ENCODE assay signal across 14 mouse cellular contexts in the genomic region with DNA sequence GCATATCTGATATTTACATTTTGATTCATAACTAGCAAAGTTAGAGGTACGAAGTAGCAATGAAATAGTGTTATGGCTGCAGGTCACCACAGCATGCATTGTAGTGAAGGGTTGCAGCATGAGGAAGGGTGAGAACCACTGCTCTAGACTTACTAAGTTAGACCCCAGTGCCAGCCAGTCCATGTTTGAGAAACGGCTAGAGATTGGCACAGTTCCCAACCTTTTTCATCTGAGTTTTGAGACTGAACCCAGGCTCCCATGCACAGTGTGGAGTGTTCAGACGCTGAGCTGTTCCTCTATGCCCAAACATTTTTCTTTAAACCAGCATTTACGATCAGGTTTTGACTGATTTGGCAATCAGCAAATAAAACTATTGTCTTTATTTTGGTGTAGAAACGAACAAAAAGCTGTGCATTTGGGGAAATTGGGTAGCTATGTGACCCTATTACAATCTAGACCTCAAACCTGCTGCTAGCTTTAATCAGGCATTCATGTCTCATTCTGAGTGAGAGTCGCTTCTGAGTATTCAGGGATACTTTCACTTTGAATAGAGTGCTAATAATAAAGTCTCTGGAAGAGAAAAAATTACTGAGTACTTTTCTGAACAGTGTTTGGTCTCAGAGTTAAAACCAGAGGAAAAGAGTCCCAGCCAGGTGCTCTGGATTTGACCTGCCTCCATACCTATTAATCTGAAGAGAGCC.
DNase-seq lines count a peak whose midpoint lies in the region; ATAC-seq and TF ChIP-seq lines count a peak whose summit lies in the region.
"Had no signal": no experiment of that assay in that cellular context is flagged by ENCODE, and none has a peak within 500 bp of the region (broad histone marks: within the 10 kb centered on the region; RNA-seq: fewer than 3 reads in every experiment).

No protein-coding gene starts in this region.

- no peak overlapping the region for H3K4me3 ChIP-seq in embryonic facial prominence, embryonic 14.5 days (ENCODE audit: low read depth, low read length)
- no peak overlapping the region for H3K4me3 ChIP-seq in embryonic facial prominence, embryonic 10.5 days
- H3K4me3 ChIP-seq in hindbrain, embryonic 14.5 days (replicated peaks; ENCODE audit: low read length): no peak overlapping the region
- no peak overlapping the region for H3K4me3 ChIP-seq in hindbrain, embryonic 13.5 days
- H3K4me3 ChIP-seq in midbrain, postnatal 0 days (ENCODE audit: low read depth, low read length): no peak overlapping the region
- H3K4me3 ChIP-seq in midbrain, embryonic 13.5 days (replicated peaks): no peak overlapping the region
- no peak overlapping the region for H3K4me3 ChIP-seq in stomach, embryonic 16.5 days (replicated peaks; ENCODE audit: low read length)
- H3K4me3 ChIP-seq: liver, embryonic 13.5 days had no signal

- no peak for TF ChIP-seq CTCF in midbrain, postnatal 0 days (IDR thresholded peaks at IDR 0.05)

- H3K4me2 ChIP-seq in embryonic facial prominence, embryonic 14.5 days (ENCODE audit: low read depth, low read length): no peak overlapping the region
- H3K4me2 ChIP-seq in hindbrain, embryonic 14.5 days (replicated peaks): no peak overlapping the region
- H3K4me2 ChIP-seq in hindbrain, embryonic 13.5 days: no peak overlapping the region
- no peak overlapping the region for H3K4me2 ChIP-seq in midbrain, postnatal 0 days (ENCODE audit: low read depth, low read length, poor library complexity, severe bottlenecking)
- H3K4me2 ChIP-seq in midbrain, embryonic 13.5 days (replicated peaks): no peak overlapping the region
- no peak overlapping the region; the same call in 1 of the 2 replicates for H3K4me2 ChIP-seq in stomach, embryonic 16.5 days (ENCODE audit: low read depth, low read length)
- H3K4me2 ChIP-seq: liver, embryonic 13.5 days had no signal

- no peaks in the 10 kb centered on the region for H3K27me3 ChIP-seq in embryonic facial prominence, embryonic 14.5 days (replicated peaks; ENCODE audit: control insufficient read depth, insufficient read depth, low read length)
- H3K27me3 ChIP-seq in embryonic facial prominence, embryonic 10.5 days (replicated peaks; ENCODE audit: low read depth, poor library complexity, severe bottlenecking): no peaks in the 10 kb centered on the region
- H3K27me3 ChIP-seq in hindbrain, embryonic 14.5 days (ENCODE audit: control insufficient read depth, insufficient read depth, low read length): no peaks in the 10 kb centered on the region
- no peaks in the 10 kb centered on the region for H3K27me3 ChIP-seq in hindbrain, embryonic 13.5 days
- no peaks in the 10 kb centered on the region for H3K27me3 ChIP-seq in midbrain, postnatal 0 days (ENCODE audit: insufficient read depth, low read length)
- H3K27me3 ChIP-seq in midbrain, embryonic 13.5 days: no peaks in the 10 kb centered on the region
- H3K27me3 ChIP-seq in stomach, embryonic 16.5 days (ENCODE audit: control insufficient read depth, insufficient read depth, low read length): no peaks in the 10 kb centered on the region
- H3K27me3 ChIP-seq: liver, embryonic 13.5 days; Patski had no signal

- H3K27ac ChIP-seq in embryonic facial prominence, embryonic 14.5 days (replicated peaks; ENCODE audit: low read depth, low read length): no peak overlapping the region
- no peak overlapping the region for H3K27ac ChIP-seq in embryonic facial prominence, embryonic 10.5 days (replicated peaks)
- H3K27ac ChIP-seq in hindbrain, embryonic 14.5 days: no peak overlapping the region
- H3K27ac ChIP-seq in hindbrain, embryonic 13.5 days: no peak overlapping the region
- H3K27ac ChIP-seq in midbrain, postnatal 0 days (ENCODE audit: low read depth, low read length): 0 out of 2 replicates have a peak overlapping the region, but pooled peaks have one; percentile 3
- H3K27ac ChIP-seq in midbrain, embryonic 13.5 days: no peak overlapping the region
- peak overlapping the region; percentile 24; the same call in 1 of the 2 replicates for H3K27ac ChIP-seq in stomach, embryonic 16.5 days (ENCODE audit: low read length)
- H3K27ac ChIP-seq: liver, embryonic 13.5 days had no signal

- no peaks in the 10 kb centered on the region for H3K9me3 ChIP-seq in embryonic facial prominence, embryonic 14.5 days (ENCODE audit: control insufficient read depth, low read length)
- no peaks in the 10 kb centered on the region for H3K9me3 ChIP-seq in embryonic facial prominence, embryonic 10.5 days
- H3K9me3 ChIP-seq in hindbrain, embryonic 14.5 days (ENCODE audit: control insufficient read depth, low read length): no peaks in the 10 kb centered on the region
- no peaks in the 10 kb centered on the region for H3K9me3 ChIP-seq in hindbrain, embryonic 13.5 days
- H3K9me3 ChIP-seq in midbrain, postnatal 0 days (ENCODE audit: low read length): no peaks in the 10 kb centered on the region
- no peaks in the 10 kb centered on the region for H3K9me3 ChIP-seq in midbrain, embryonic 13.5 days
- no peaks in the 10 kb centered on the region for H3K9me3 ChIP-seq in stomach, embryonic 16.5 days (replicated peaks; ENCODE audit: control insufficient read depth, low read length)
- H3K9me3 ChIP-seq: liver, embryonic 13.5 days had no signal

- 0 out of 2 replicates have a peak, but pooled peaks cover 2% of the 10 kb centered on the region for H3K4me1 ChIP-seq in embryonic facial prominence, embryonic 14.5 days (ENCODE audit: control insufficient read depth, insufficient read depth, low read length)
- H3K4me1 ChIP-seq in embryonic facial prominence, embryonic 10.5 days: no peaks in the 10 kb centered on the region
- H3K4me1 ChIP-seq in hindbrain, embryonic 14.5 days (replicated peaks; ENCODE audit: control insufficient read depth, insufficient read depth, low read length): peaks cover 3% of the 10 kb centered on the region; the same call in 1 of the 2 replicates
- peaks cover 9% of the 10 kb centered on the region for H3K4me1 ChIP-seq in hindbrain, embryonic 13.5 days (replicated peaks)
- 0 out of 2 replicates have a peak, but pooled peaks cover 3% of the 10 kb centered on the region for H3K4me1 ChIP-seq in midbrain, postnatal 0 days (ENCODE audit: insufficient read depth, low read length)
- H3K4me1 ChIP-seq in midbrain, embryonic 13.5 days (replicated peaks): peaks cover 7% of the 10 kb centered on the region
- H3K4me1 ChIP-seq in stomach, embryonic 16.5 days (ENCODE audit: control insufficient read depth, insufficient read depth, low read length): peaks cover 6% of the 10 kb centered on the region; the same call in 1 of the 2 replicates

- peak; percentile 27 for DNase-seq in embryonic facial prominence, embryonic 14.5 days (ENCODE audit: low spot score)
- no peak for DNase-seq in embryonic facial prominence, embryonic 10.5 days (ENCODE audit: low spot score)
- DNase-seq in hindbrain, embryonic 14.5 days (ENCODE audit: low spot score): peak; percentile 61
- DNase-seq in midbrain, postnatal 0 days (ENCODE audit: low spot score): peak; percentile 42
- no peak for DNase-seq in gastrocnemius, postnatal 25 days
- DNase-seq: adrenal gland, postnatal 14 days; cerebellum, adult 11 months; liver, embryonic 13.5 days; spleen, adult 18-20 months; thymus, adult 18-20 months had no signal

- H3K36me3 ChIP-seq in embryonic facial prominence, embryonic 14.5 days (ENCODE audit: control insufficient read depth, insufficient read depth, low read length): no peaks in the 10 kb centered on the region; the same call in 1 of the 2 replicates
- H3K36me3 ChIP-seq in embryonic facial prominence, embryonic 10.5 days (replicated peaks): peaks cover 16% of the 10 kb centered on the region
- H3K36me3 ChIP-seq in hindbrain, embryonic 14.5 days (replicated peaks; ENCODE audit: control insufficient read depth, insufficient read depth): no peaks in the 10 kb centered on the region
- peaks cover 3% of the 10 kb centered on the region; the same call in 1 of the 2 replicates for H3K36me3 ChIP-seq in hindbrain, embryonic 13.5 days
- H3K36me3 ChIP-seq in midbrain, postnatal 0 days (ENCODE audit: insufficient read depth, low read length): no peaks in the 10 kb centered on the region
- peaks cover 12% of the 10 kb centered on the region; the same call in 1 of the 2 replicates for H3K36me3 ChIP-seq in midbrain, embryonic 13.5 days
- H3K36me3 ChIP-seq in stomach, embryonic 16.5 days (ENCODE audit: control insufficient read depth, insufficient read depth, low read length): no peaks in the 10 kb centered on the region
- H3K36me3 ChIP-seq: liver, embryonic 13.5 days had no signal

- H3K9ac ChIP-seq in embryonic facial prominence, embryonic 14.5 days (ENCODE audit: low read depth, low read length): no peak overlapping the region
- H3K9ac ChIP-seq in hindbrain, embryonic 14.5 days: no peak overlapping the region
- no peak overlapping the region for H3K9ac ChIP-seq in hindbrain, embryonic 13.5 days
- no peak overlapping the region for H3K9ac ChIP-seq in midbrain, postnatal 0 days (replicated peaks; ENCODE audit: low read length, poor library complexity, severe bottlenecking)
- no peak overlapping the region for H3K9ac ChIP-seq in midbrain, embryonic 13.5 days (replicated peaks)
- no peak overlapping the region for H3K9ac ChIP-seq in stomach, embryonic 16.5 days (ENCODE audit: low read length)
- H3K9ac ChIP-seq: liver, embryonic 13.5 days had no signal

- ATAC-seq in embryonic facial prominence, embryonic 14.5 days (ENCODE audit: low read depth): no peak
- no peak for ATAC-seq in hindbrain, embryonic 14.5 days (ENCODE audit: low FRiP score)
- ATAC-seq in hindbrain, embryonic 13.5 days (ENCODE audit: low FRiP score): no peak
- ATAC-seq in midbrain, postnatal 0 days (ENCODE audit: low FRiP score): no peak
- ATAC-seq in midbrain, embryonic 13.5 days: no peak
- no peak for ATAC-seq in stomach, embryonic 16.5 days (ENCODE audit: insufficient read depth, low FRiP score)
- ATAC-seq: Patski had no signal

- WGBS in embryonic facial prominence, embryonic 14.5 days: 80% methylated on average over 6 of the region's 6 CpGs
- 93% methylated on average over 6 of the region's 6 CpGs for WGBS in embryonic facial prominence, embryonic 10.5 days
- WGBS in hindbrain, embryonic 14.5 days: 78% methylated on average over 6 of the region's 6 CpGs
- WGBS in hindbrain, embryonic 13.5 days: 79% methylated on average over 6 of the region's 6 CpGs
- 68% methylated on average over 6 of the region's 6 CpGs for WGBS in midbrain, postnatal 0 days
- 75% methylated on average over 6 of the region's 6 CpGs for WGBS in midbrain, embryonic 13.5 days
- WGBS in stomach, embryonic 16.5 days: 66% methylated on average over 6 of the region's 6 CpGs

Comparison
In these comparisons a context has a peak if more than half of its experiments do, and no peak if none do; other contexts are left out.
1. DNase-seq: peak in embryonic facial prominence, embryonic 14.5 days (single experiment), hindbrain, embryonic 14.5 days (single experiment) and midbrain, postnatal 0 days (single experiment); none in embryonic facial prominence, embryonic 10.5 days (single experiment) and gastrocnemius, postnatal 25 days (single experiment).
2. H3K27ac ChIP-seq: peak in midbrain, postnatal 0 days (single experiment) and stomach, embryonic 16.5 days (single experiment); none in embryonic facial prominence, embryonic 14.5 days (single experiment), embryonic facial prominence, embryonic 10.5 days (single experiment), hindbrain, embryonic 14.5 days (single experiment), hindbrain, embryonic 13.5 days (single experiment) and midbrain, embryonic 13.5 days (single experiment).